Mouse (Mus musculus) neural tube, embryonic 13.5 days (tissue): ENCODE measurements at regions not wholly inside any gene's neighbourhood (a gene's known extent, or its start where the extent isn't known, plus 50 kb on each side); places are given as distances from the start of the nearest gene placed in this dataset.

Source experiments
- ATAC-seq: fragments of 200-750 bp; cut with Nextera tagmentation; 2 replicates; pipeline ENCODE4 v1.8.0; 2017; ENCODE audit warnings: low read depth, mild to moderate bottlenecking, moderate TSS enrichment, moderate library complexity
- H3K27ac ChIP-seq: fragments of 300-500 bp; sonication (generic); replicated peaks from 2 replicates; pipeline ENCODE4 v1.5.1; 2015; ENCODE audit warnings: moderate library complexity, mild to moderate bottlenecking, inconsistent platforms
- H3K27me3 ChIP-seq: fragments of 300-500 bp; sonication (generic); 2 replicates; pipeline ENCODE4 v1.6.1; 2015; ENCODE audit warnings: mild to moderate bottlenecking, inconsistent platforms
- H3K36me3 ChIP-seq: fragments of 300-500 bp; sonication (generic); 2 replicates; pipeline ENCODE4 v1.6.1; 2015; ENCODE audit warnings: mild to moderate bottlenecking, inconsistent platforms
- H3K4me1 ChIP-seq: fragments of 300-500 bp; sonication (generic); replicated peaks from 2 replicates; pipeline ENCODE4 v1.6.1; 2015; ENCODE audit warnings: inconsistent platforms
- H3K4me2 ChIP-seq: fragments of 300-500 bp; sonication (generic); 2 replicates; pipeline ENCODE4 v1.6.1; 2015; ENCODE audit warnings: inconsistent platforms, mild to moderate bottlenecking, moderate library complexity
- H3K4me3 ChIP-seq: fragments of 300-500 bp; sonication (generic); 2 replicates; pipeline ENCODE4 v1.5.1; 2015; ENCODE audit warnings: mild to moderate bottlenecking, inconsistent platforms
- H3K9ac ChIP-seq: fragments of 300-500 bp; sonication (generic); 2 replicates; pipeline ENCODE4 v1.6.1; 2015; ENCODE audit warnings: moderate library complexity, mild to moderate bottlenecking, inconsistent platforms
- H3K9me3 ChIP-seq: fragments of 300-500 bp; sonication (generic); 2 replicates; pipeline ENCODE4 v1.6.1; 2016; ENCODE audit warnings: inconsistent platforms
- WGBS: fragments of 180-500 bp; shearing (Covaris S2); methylation state at CpG from one replicate; pipeline ENCODE4 v1.1.7; 2015; 5-methylcytosine and 5-hydroxymethylcytosine counted together

DNA sequence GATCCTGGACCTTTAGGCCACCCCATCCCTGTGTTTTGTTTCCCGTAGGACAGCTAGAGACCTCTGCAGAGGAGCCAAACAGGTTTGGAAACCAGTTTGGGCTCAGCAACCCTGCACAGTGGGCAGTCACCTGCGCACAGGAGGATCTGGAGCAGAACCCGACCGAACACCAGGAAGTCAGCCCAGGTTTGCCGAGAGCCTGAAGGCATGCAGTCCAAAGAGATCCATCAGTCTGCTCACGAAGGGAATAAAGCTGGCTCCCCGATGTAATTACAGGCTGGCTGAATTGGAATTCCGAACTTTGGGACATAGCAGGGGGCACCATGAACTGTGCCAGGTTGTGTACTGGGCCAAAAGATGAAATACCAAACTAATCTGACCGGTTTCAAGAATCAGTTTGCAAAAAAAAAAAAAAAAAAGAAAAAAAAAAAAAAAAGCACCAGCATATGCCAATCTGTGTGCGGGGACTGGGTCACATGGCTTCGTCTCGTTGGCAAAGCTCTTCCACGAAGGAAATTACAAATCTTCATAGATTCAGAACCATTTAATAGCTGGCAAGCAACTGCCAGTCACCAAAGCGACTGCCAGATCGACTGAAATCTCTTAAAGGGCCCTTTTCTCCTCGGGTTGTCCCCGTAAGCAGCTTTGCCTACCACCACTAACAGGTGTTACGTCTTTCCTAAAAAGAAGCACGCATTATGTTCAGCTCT, 137.0 kb upstream of the Dyrk2 start:
- Histone ChIP-seq H3K4me2 (no peak overlapping the region), H3K9me3 (no peaks in the 10 kb centered on the region), H3K36me3 (no peaks in the 10 kb centered on the region), H3K4me3 (no peak overlapping the region), H3K27me3 (no peaks in the 10 kb centered on the region), H3K9ac (no peak overlapping the region), H3K4me1 (peaks cover 4% of the 10 kb centered on the region), H3K27ac (no peak overlapping the region)
- ATAC-seq: no peak
- WGBS: 92% methylated on average over 19 of the region's 19 CpGs

DNA sequence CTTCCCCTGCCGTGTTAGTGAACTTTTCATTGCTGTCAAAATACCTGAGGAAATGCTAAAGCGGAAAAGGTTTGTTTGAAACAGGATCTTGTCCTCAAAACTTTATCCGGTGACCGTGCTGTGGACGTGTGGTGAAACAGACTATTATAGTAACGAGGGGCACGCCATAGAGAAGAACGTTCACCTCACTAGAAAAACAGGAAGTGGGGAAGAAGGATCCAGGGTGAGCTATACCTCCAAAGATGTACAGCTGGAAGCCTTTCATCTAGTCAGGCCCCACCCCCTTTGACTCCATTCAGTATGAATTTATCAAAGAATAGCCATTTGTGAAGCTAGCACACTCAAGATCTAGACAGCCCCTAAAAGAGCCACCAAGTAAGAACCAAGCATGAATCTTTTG, 135.5 kb upstream of the Dyrk2 start:
- Histone ChIP-seq H3K36me3 (no peaks in the 10 kb centered on the region), H3K4me2 (no peak overlapping the region), H3K4me1 (0 out of 2 replicates have a peak, but pooled peaks cover 4% of the 10 kb centered on the region), H3K27me3 (no peaks in the 10 kb centered on the region), H3K9ac (no peak overlapping the region), H3K27ac (no peak overlapping the region), H3K9me3 (no peaks in the 10 kb centered on the region), H3K4me3 (no peak overlapping the region)
- 83% methylated on average over 8 of the region's 8 CpGs for WGBS
- ATAC-seq: no peak

DNA sequence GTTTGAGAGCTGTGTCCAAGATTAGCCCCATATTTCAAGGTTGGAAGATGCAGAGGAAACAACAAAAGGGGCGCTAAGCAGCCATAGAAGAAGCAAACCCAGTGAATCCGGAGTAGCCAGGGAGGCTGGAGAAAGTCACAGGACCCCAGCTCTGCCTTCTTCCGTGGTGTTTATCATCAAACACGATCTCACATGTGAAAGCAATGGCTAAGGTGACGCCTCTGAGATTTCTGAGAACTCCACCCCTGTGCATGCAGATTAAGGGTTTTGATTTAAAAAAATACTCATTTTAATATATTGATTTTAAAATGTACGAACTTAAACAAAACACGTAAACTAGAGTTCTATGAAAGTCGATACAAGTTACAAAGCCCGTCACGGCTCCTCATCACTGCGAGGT, 134.4 kb upstream of the Dyrk2 start:
- no peak overlapping the region for H3K4me2 ChIP-seq
- WGBS: 92% methylated on average over 11 of the region's 11 CpGs
- H3K4me3 ChIP-seq: no peak overlapping the region
- H3K9me3 ChIP-seq: no peaks in the 10 kb centered on the region
- H3K27me3 ChIP-seq: no peaks in the 10 kb centered on the region
- no peak for ATAC-seq
- H3K9ac ChIP-seq: no peak overlapping the region
- no peaks in the 10 kb centered on the region for H3K36me3 ChIP-seq
- H3K27ac ChIP-seq: no peak overlapping the region
- H3K4me1 ChIP-seq: 0 out of 2 replicates have a peak, but pooled peaks cover 4% of the 10 kb centered on the region

DNA sequence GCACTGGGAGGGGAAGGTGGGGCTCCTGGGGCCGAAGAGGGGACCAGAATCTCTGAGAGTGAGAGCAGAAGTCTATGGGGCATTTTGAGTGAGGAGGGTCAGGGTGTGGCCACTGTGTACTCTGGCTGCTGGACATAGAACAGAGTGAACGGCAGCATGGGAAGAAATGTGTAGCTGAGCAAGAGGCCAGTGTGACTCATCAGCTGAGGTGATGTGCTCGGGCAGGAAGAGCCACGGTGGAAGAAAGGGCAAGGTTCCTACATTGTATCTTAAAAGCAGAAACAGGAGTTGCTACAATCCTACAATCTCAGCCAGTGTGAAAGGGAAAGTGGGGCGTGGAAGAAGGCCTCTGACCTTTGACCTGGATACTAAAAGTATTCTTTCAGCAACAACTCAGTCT, 133.8 kb upstream of the Dyrk2 start:
- whole genome bisulfite sequencing: 65% methylated on average over 5 of the region's 5 CpGs
- Histone ChIP-seq H3K4me3 (no peak overlapping the region), H3K36me3 (no peaks in the 10 kb centered on the region), H3K4me1 (0 out of 2 replicates have a peak, but pooled peaks cover 4% of the 10 kb centered on the region), H3K9ac (no peak overlapping the region), H3K4me2 (no peak overlapping the region), H3K27ac (no peak overlapping the region), H3K27me3 (no peaks in the 10 kb centered on the region), H3K9me3 (no peaks in the 10 kb centered on the region)
- ATAC-seq: no peak

DNA sequence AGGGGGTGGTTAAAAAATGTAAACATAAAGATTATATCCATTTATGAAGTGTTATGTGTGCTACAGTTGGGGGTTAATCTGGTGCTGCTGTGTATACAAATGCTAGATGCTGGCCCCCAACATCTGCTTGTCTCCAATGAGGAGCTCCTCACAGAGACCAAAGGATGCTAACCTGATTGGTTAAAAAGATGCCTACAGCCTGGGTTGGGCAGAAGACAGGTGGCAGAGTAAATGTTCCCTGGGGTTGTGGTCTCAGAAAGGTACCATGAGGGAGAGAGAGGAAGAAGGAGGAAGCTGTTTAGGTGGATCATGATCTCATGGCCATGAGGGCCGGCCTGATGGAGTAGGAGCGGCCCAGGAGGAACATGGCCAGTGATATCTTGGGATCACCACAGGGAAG, 133.0 kb upstream of the Dyrk2 start:
- no peak overlapping the region for H3K4me3 ChIP-seq
- no peak overlapping the region for H3K27ac ChIP-seq
- WGBS: 94% methylated on average over 2 of the region's 2 CpGs
- H3K9ac ChIP-seq: no peak overlapping the region
- H3K27me3 ChIP-seq: no peaks in the 10 kb centered on the region
- H3K36me3 ChIP-seq: no peaks in the 10 kb centered on the region
- 0 out of 2 replicates have a peak, but pooled peaks cover 4% of the 10 kb centered on the region for H3K4me1 ChIP-seq
- no peaks in the 10 kb centered on the region for H3K9me3 ChIP-seq
- H3K4me2 ChIP-seq: no peak overlapping the region
- ATAC-seq: no peak

DNA sequence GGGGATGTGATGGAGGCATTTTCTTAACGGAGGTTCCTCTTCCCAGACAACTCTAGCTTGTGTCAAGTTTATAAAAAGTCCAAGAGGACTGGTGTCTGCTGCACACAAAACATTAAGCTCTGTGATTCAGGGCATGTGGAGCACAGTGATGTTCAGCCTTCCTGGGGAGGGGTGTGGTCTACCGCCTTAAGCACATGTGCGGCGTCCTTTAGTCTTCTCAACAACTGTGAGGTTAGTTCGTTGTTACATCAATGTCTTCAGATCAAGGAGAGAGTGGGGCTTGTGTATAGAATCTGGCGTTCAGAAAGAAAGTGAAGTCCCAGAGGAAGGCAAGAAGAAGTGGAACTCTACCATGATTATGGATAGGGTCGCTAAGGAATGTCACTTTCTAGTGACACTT, 131.9 kb upstream of the Dyrk2 start:
- WGBS: 94% methylated on average over 7 of the region's 7 CpGs

DNA sequence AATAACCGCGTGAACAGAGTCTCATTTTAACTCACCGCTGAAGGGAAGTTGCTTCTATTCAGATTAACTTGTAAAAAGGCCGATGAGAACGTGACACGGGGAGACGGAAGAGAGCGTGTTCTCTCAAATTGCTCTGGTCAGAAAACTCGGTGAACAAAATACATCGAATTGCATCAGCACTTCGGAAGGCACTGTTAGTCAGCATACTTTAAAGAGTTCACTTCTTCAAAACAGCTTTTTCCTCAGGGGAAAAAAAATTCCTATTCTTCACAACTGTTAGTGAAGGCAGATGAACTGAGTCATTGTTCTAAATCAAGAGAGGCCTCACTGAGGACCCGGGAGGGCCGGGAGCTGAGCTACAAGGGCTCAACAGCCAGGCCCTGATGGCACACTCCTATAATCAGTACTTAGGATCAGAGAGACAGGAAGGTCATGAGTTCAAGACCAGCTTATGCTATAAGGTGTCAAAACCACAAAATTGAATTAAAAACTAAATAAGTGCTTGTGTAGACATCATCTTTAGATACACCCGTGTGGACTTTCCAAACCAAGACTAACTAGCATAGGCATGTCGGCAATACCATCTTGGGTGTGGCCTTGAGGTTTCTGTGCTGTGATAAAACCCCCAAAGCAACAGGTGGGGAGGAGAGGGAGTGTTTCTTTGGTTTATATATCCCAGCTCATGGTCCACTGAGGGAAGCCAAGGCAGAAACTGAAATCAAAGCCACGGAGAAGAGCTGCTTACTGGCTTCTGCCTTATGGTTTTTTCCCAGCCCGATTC, 131.2 kb upstream of the Dyrk2 start:
- H3K27ac ChIP-seq: no peak overlapping the region
- WGBS: 72% methylated on average over 17 of the region's 17 CpGs
- 0 out of 2 replicates have a peak, but pooled peaks cover 4% of the 10 kb centered on the region for H3K4me1 ChIP-seq
- H3K9ac ChIP-seq: no peak overlapping the region
- H3K36me3 ChIP-seq: no peaks in the 10 kb centered on the region
- no peaks in the 10 kb centered on the region for H3K27me3 ChIP-seq
- H3K4me2 ChIP-seq: no peak overlapping the region
- no peak overlapping the region for H3K4me3 ChIP-seq
- H3K9me3 ChIP-seq: no peaks in the 10 kb centered on the region
- ATAC-seq: no peak

More for the DNA sequence above, 131.9 kb upstream of the Dyrk2 start:
- Histone ChIP-seq H3K4me2 (no peak overlapping the region), H3K9ac (no peak overlapping the region), H3K4me1 (0 out of 2 replicates have a peak, but pooled peaks cover 4% of the 10 kb centered on the region), H3K9me3 (no peaks in the 10 kb centered on the region), H3K36me3 (no peaks in the 10 kb centered on the region), H3K27ac (no peak overlapping the region), H3K27me3 (no peaks in the 10 kb centered on the region), H3K4me3 (no peak overlapping the region)
- ATAC-seq: no peak

DNA sequence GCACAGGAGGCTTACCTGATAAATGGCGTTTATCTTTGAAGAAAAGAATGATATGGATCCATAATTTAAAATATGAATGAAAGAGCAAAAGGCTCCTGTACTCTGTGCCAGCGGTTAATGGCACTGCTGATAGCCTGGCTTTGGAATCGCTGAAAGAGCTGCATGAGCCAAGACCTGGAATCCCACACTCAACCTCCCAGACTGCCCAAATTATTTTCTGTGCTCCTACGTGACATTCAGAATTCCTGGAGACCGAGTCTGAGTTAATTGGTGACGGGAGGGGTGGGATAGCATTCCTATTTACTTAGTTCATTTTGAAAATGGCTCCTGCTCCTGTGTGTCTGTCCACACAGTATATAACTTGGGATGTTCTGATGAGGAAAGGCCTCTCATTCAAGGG, 129.0 kb upstream of the Dyrk2 start:
- no peaks in the 10 kb centered on the region for H3K36me3 ChIP-seq
- no peak overlapping the region for H3K4me3 ChIP-seq
- H3K4me1 ChIP-seq: peaks cover 8% of the 10 kb centered on the region; the same call in 1 of the 2 replicates
- H3K4me2 ChIP-seq: no peak overlapping the region
- WGBS: 89% methylated on average over 6 of the region's 6 CpGs
- H3K9ac ChIP-seq: no peak overlapping the region
- no peaks in the 10 kb centered on the region for H3K9me3 ChIP-seq
- H3K27me3 ChIP-seq: no peaks in the 10 kb centered on the region
- ATAC-seq: no peak
- no peak overlapping the region for H3K27ac ChIP-seq

DNA sequence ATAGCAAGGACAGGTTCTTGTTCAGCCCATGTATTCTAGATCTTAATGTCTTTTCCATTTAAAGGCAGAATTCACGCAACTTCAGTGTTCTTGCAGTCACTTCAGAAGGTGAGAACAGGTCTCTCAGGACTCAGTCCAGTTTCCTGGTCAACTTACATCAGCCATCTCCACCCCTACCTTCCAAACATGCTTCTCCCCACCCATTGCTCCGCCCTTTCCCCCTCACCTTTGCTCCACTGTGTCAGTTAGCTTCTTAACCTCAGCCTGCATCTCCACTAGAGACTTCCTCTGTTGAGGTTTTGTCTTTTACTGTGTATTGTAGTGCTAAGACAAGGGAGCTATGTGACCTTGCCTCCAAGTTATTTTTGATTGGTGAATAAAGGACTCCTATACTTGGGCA, 127.0 kb upstream of the Dyrk2 start:
- Histone ChIP-seq H3K27ac (no peak overlapping the region), H3K27me3 (no peaks in the 10 kb centered on the region), H3K9ac (no peak overlapping the region), H3K4me2 (no peak overlapping the region), H3K4me3 (no peak overlapping the region), H3K4me1 (peaks cover 9% of the 10 kb centered on the region; the same call in 1 of the 2 replicates), H3K36me3 (no peaks in the 10 kb centered on the region), H3K9me3 (no peaks in the 10 kb centered on the region)
- WGBS: 88% methylated on average over 2 of the region's 2 CpGs
- no peak for ATAC-seq

DNA sequence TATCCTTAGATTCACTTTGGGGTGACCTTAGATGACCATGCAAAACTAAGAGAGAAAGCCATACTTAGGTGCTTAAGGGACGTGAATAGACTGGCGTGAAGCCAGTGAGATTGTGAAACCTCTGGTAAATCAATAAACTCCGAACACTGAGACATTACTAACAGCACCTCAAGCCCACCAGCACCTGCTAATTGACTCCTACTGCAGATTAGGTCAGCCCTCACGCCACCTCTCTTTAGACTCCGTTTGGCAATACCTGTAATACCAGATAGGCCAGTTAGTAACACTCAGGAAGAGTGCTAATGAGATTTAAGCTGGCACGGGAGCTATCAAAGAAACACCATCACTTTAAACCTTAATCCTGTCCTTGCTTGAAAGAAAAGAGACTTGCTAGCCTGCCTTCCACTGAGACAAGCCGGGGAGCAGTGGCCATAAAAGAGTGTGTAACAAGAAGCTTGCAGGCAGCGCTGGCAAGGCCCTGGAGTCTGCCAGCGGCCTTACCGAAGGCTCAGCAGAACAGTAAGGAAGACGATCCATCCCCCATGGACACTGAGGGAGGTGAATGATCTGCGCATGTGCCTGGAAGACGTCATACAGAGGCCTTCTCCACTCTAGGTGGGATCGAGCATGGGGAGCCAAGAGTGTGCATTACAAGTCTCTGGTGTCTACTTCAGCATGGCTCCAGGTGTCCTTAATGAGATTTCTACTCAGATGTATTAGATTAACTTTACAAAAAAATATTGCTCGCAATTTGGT, 124.0 kb upstream of the Dyrk2 start:
- Histone ChIP-seq H3K36me3 (no peaks in the 10 kb centered on the region), H3K4me3 (no peak overlapping the region), H3K27me3 (no peaks in the 10 kb centered on the region), H3K27ac (no peak overlapping the region; the same call in 1 of the 2 replicates), H3K9me3 (no peaks in the 10 kb centered on the region), H3K4me2 (no peak overlapping the region), H3K4me1 (peaks cover 6% of the 10 kb centered on the region; the same call in 1 of the 2 replicates), H3K9ac (no peak overlapping the region)
- ATAC-seq: no peak
- WGBS: 62% methylated on average over 15 of the region's 15 CpGs

DNA sequence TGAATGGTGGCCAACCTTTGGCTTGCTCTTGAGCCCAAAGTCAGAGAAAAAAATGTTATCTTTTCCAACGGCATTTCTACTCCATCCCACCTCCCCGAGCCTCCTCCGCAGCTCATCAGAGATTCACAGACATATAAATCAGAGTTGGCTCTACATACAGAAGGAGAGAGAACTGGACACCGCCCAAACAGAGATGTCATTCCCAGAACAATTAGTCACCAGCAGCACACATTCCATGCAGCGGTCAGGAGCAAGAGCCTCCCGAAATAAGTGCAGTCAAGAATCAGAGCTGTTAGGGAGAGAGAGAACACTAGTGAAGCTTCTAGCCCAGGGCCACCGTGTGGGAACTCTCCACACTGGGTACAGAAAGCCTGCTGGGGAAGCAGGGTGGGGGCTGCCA, 121.2 kb upstream of the Dyrk2 start:
- no peak overlapping the region for H3K4me3 ChIP-seq
- H3K36me3 ChIP-seq: no peaks in the 10 kb centered on the region
- H3K4me1 ChIP-seq: peaks cover 6% of the 10 kb centered on the region; the same call in 1 of the 2 replicates
- H3K9me3 ChIP-seq: no peaks in the 10 kb centered on the region
- 70% methylated on average over 7 of the region's 7 CpGs for WGBS
- no peaks in the 10 kb centered on the region for H3K27me3 ChIP-seq
- no peak overlapping the region for H3K27ac ChIP-seq
- H3K9ac ChIP-seq: no peak overlapping the region
- H3K4me2 ChIP-seq: no peak overlapping the region
- ATAC-seq: no peak

DNA sequence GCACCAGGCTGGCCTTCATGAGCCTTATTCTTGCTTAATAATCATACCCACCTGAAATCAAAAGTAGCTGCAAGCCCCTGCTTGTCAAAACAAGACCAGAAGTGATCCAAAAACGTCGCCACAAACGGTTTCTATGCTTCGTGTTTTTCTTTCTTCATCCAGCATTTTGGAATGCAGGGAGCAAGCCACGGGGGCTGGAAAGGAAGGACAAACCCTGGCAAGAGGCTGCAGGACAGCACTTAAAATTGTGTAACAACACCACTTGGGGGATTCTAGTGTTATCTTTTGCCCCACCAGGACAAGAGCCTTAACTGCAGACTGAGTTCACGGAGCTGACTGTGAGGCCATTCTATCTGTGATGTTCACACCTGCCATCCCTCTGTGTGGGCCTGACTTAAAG, 120.5 kb upstream of the Dyrk2 start:
- no peak for ATAC-seq
- Histone ChIP-seq H3K36me3 (no peaks in the 10 kb centered on the region), H3K9ac (no peak overlapping the region), H3K4me2 (no peak overlapping the region), H3K27me3 (no peaks in the 10 kb centered on the region), H3K9me3 (no peaks in the 10 kb centered on the region), H3K4me1 (peaks cover 6% of the 10 kb centered on the region; the same call in 1 of the 2 replicates), H3K27ac (no peak overlapping the region), H3K4me3 (no peak overlapping the region)
- WGBS: 89% methylated on average over 6 of the region's 6 CpGs
